Mouse (Mus musculus): ENCODE data around the gene Hsdl2. TPM values are rescaled to one million over a fixed set of nuclear protein-coding genes. Genes with fewer than 3 reads are reported as not detected.
"Not testable (repeated sequence)": the region's sequence is repeated elsewhere in the genome, so short reads cannot be mapped to it uniquely, and the experiment has no call there.

Hsdl2 gene
- 10 to 100 TPM; 30.4 to 31.7 TPM for total RNA-seq (2021)
- long read RNA-seq, experiment 1, transcript Hsdl2-201 (11 exons, 2,611 nt), result major isoform, 28 of 39 reads
- long read RNA-seq, experiment 1, partial matches to known transcripts, result 1 of 39 reads
- long read RNA-seq, experiment 1, other reads (novel, unspliced or antisense), result 10 of 39 reads
- long read RNA-seq, experiment 2, transcript Hsdl2-201 (11 exons, 2,611 nt), result major isoform, 36 of 45 reads
- long read RNA-seq, experiment 2, partial matches to known transcripts, result 2 of 45 reads
- long read RNA-seq, experiment 2, other reads (novel, unspliced or antisense), result 7 of 45 reads

DNA sequence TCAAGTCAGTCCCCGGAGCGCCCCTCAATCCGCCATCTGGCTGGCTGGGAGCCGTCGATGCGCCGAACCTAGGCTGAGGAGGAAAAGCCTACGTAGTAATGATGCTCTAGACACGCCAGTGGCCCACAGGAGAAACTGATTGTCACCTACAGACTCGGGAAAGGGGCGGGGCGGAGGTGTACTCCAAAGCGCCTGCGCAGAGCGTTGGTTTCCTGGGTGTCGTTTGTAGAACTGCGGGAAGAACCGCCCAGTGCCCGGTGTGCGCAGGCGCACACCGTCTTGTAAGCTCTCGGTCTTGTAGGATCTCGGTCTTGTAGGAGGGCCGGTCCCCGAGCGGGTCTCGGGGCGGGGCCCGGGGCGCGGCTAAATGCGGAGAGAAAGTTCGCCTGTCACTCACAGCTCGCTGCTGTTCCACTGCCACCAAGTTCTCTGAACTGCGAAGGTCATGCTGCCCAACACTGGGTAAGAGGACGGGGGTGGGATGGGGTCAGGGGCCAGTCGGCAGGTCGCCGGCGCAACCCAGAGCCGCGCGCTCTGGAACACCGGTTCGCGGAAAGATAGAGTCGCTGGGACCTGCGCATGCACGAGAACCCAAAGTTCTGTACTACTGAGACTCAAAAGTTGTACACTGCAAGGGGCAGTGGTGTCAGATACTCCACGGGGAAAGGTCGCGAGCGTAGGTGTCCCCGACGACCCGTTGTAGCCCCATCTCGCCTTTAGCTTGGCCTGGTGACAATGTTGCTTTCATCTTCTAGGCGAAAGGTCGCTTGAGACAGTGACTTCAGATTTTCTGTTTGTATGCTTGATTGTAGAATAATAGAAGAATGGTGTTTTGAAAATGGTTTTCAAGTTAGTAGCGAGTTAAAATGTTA lies at the start of gene Hsdl2:
Hsdl2 (plus strand) TSS at position 250 of the 872 bp plus-strand sequence.
- peak; percentile 97 to 99 for DNase-seq (ENCODE audit: low spot score in 2 of 2)

DNA sequence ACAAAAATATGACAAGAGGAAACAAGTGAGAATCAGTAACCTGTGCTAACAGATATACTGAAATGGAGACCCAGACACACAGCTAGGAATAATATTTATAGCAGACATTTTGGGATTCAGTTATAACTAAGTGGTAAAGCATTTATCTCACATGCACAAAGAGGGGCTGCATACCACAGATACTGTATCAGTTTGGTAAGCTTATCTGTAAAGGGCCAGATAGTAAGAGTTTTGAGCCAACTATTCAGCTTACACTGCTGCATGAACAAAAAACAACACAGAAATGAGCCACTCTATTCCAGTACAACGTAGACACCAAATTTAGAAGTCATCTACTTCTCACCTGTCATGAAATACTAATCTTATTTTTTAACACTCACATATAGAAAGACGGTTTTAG lies 48.1 kb upstream of the Hsdl2 start:
- DNase-seq (ENCODE audit: low spot score in 2 of 2), result no peak

DNA sequence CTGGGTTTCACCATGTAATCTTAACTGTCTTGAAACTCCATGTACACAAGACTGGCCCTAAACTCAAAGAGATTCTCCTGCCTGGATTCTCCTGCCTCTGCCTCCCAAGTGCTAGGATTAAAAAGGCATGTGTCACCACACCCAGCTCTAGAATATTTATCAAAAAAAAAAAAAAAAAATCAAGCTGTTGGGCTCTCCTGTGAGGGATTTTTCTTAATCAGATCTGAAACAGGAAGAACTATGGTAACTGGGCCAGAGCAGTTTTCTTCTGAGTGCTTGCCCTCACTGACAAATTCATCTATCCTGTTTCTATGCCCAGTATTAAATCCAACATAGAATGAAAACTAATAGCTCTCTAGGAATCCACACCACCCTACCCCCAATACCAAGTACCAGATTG lies 45.7 kb upstream of the Hsdl2 start:
- DNase-seq (ENCODE audit: low spot score in 2 of 2), result no peak

DNA sequence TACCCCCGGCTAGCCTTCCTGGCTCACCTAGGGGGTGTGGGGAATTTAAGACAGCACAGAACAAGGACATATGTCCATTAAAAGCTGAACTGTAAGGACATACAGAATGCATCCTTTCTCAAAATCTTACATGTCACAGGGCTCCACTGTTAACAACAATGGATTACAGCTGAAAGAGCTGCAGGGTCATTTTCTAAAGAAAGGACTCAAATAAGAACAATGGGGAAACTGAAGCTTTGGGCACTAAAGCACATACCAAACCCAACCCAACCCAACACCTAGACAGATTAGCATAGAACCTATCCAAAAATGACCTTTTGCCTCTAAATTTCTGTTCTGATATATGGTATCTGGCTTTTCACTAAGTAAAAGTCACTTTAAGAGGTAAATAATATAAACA lies 45.1 kb upstream of the Hsdl2 start:
- no peak for DNase-seq (ENCODE audit: low spot score in 2 of 2)

DNA sequence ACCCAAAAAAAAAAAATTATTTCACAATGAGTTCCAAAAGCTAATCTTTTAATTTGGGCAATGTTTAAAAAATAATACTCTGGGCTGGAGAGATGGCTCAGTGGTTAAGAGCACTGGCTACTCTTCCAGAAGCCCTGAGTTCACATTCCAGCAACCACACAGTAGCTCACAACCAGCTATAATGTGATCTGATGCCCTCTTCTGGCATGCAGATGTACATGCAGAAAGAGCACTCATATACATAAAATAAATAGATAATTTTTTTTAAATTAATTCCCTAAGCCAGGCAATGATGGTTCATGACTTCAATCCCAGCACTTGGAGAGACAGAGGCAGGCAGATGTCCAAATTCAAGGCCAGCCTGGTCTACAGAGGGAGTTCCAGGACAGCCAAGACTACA lies 38.4 kb upstream of the Hsdl2 start:
- DNase-seq (ENCODE audit: low spot score in 2 of 2), result no peak

DNA sequence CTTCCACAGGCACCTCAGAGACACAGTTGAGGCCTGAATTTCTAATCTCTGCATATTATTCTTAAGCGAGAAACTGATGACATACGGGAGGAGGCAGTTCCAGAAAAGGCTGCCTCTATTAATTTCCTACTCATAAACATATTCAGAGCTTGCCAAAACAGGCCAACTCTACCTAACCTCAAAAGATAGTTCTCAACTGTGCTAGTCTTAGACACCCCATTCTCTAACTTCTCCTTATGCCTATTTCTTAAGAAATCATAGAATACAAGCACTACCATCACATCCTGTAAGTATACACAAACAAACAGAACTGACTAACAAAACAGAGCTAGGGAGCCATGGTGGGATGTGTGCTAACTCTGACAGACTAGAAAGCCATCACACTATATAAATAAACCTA lies 36.7 kb upstream of the Hsdl2 start:
- no peak for DNase-seq (ENCODE audit: low spot score in 2 of 2)

DNA sequence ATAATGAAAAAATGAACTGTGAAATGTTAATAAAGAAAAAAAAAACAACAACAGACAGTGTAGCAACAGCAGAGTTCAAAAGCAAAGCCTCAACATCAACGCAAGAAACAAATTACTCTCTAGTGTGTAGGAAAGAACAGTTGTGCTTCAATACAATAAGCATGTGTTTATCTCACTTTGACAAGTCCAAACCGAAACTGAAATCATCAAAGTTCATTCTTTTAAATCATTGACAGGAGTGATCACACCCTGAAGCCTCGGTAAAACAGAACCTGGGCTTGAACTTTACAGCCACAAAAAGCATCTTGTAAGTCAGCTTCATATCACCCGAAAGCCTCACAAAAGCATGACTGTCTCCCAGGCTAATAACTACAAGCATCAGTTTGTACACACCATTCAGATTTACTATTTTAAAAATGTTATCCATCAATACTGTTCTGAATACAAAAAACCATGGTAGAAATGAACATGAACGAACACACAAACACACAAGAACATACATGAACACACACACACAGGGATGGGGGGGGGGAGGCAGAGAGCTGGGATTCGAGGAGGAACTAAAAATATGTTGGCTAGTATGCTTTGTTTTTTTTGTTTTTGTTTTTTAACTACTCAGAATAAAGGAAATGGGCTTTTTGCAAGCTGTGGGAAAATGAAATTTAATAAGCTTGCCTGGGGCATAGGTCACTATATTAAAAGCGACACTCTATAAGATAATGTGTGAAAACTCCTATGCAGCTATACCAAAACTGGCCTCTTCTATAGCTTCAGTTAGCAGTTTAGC lies 34.9 kb upstream of the Hsdl2 start:
- no peak for DNase-seq (ENCODE audit: low spot score in 2 of 2)

DNA sequence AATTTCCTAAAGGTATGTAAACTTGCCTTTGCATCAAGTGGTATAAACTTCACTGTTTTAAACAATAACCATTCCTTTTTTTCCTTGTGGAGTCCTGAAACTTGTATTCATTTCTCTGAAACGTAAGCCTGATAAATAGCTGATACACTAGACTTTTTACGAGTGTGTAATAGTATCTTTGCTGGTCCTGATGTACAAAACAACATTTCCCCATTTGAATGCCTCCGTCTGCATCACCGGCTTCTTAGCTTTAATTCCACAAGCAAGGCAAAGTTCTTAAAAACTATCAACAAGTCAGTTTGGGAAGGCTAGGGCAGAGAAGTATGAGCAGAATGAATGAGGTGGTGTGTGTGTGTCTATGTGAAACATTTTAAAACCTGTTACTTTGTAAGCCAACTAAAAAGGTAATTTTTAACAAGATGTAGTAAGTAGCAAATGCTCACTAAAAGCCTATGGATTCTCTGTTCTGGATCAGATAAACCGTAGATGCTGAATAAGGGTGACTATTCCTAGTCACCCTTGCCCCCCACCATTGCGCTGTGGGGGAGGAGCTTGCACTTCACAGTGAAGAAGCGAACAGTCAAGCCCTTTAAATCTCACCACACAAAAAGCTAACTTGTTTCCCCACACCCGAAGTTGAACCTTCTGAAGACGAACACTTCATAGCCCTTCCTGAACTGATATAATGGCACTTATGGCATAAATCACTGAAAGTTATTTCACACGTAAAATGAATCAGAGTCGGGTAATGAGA lies 34.0 kb upstream of the Hsdl2 start:
- no peak for DNase-seq (ENCODE audit: low spot score in 2 of 2)

DNA sequence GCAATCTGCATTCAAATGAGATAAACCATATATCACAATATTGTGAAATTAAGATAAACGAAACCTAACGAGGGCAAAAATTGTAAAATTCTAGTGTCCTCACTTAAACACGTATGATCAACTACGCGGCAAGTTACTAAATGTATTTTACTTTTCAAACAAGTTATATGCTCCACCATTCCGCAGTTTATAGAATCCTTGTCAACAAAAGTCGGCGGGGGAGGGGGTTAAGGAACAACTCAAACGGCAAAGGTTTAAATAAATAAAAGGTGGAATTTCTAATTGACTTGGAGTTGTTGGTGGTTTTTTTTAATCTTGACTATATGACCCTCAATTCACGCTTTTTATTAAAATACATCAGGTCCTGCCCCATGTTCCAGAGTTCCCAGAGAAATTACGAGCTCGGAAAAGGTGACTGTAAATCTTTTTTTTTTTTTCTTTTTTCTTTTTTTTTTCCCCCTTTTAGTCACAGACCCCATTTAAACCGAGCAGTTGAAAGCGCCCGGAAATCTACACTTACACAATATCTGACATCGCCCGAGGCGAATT lies 33.3 kb upstream of the Hsdl2 start:
- no peak for DNase-seq (ENCODE audit: low spot score in 2 of 2)

DNA sequence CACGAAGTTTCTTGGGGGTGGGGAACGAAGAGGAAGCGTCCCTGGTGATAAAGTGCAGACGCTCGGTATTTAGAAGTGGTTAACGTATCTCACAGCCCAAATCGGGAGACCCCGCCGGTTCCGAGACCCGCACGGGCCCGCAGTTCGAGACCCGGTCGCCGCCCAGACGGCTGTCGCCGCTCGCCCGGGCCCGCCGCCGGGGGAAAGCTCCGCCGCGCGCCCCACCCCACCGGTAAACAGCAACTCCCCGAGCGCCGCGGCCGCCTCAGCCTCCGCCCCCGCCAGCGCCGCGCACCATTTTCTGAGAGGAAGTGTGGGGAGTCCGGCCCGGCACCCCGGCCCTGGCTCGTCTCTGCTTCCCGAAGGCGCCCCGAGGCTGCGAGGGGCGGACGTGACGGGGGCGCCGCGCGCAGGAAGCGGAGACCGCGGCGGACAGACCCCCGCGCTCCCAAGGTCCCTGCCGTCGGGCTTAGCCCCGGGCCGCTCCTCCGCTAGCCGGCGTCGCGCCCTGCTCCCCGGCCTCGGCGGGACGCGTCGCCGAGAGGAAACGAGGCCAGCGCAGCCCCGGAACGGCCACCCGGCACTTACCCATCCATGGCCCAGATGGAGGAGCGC lies 32.7 kb upstream of the Hsdl2 start:
- peak; percentile 44 to 63 for DNase-seq (ENCODE audit: low spot score in 2 of 2)

DNA sequence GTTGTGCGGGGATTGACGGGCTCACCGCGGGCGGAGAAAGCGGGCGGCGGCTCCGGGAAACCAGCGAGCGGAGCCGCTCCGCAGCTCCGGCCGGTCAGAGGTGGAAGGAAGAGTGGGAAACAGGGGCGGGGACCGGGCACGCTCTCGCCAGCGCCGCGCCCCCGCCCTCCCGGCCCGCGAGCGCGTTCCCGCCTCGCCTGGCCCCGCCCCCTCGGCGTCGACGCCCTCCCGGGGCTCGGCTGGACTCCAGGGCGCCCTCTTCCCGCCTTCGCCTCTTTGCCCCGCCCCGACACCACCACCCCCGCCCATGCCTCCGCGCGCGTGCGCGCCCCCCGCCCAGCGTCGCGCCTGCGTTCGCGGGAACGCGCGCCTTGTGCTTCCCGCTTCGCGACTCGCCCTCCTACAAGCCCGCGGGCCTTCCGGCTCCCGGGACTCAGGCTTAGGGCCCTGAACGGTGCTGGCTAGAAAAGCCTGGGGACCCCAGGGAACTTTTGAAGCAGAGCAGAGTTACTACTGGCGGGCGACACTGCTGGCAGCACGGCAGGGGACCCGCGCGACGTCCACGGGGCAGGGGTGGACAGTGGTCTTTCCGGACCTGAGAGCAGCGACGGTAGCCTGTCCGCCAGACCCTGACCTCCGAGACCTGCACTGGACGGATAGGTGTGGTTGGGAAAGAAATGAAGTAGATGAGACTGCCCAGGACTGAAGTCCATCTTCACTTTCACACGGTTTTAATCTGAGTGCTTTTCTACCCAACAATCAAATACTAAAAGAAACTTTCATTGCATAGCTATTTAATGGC lies 32.0 kb upstream of the Hsdl2 start, which contains the start of gene Ptbp3:
Ptbp3 (minus strand) TSS at position 190 of the 802 bp plus-strand sequence.
- DNase-seq (ENCODE audit: low spot score in 2 of 2), result peak; percentile 84 to 92

DNA sequence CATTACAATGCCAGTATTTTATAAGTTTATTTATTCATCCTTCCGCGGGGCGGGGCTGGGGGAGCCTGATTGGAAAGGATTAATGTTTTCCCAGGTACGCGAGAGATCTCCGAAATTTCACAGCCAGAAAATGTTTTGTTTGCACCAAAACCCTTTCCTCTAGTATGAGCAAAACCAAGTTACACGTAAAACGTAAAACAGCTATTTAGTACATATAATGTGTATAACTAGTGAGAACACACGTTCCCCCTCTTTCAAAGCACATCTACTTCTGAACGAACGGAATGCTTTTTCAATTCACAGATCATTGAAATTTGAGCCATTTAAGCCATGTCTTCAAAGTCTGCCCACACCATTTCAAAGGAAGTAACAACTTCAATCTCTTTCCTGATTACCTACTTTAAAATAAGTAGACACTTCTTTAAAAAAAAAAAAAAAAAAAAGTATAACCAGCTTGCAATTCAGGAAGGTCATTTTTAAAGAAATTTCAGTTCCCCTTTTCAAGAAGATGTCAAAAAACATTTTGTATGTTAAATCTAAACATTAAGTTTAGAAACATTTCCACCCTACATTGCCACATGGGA lies 31.3 kb upstream of the Hsdl2 start:
- DNase-seq (ENCODE audit: low spot score in 2 of 2), result no peak

DNA sequence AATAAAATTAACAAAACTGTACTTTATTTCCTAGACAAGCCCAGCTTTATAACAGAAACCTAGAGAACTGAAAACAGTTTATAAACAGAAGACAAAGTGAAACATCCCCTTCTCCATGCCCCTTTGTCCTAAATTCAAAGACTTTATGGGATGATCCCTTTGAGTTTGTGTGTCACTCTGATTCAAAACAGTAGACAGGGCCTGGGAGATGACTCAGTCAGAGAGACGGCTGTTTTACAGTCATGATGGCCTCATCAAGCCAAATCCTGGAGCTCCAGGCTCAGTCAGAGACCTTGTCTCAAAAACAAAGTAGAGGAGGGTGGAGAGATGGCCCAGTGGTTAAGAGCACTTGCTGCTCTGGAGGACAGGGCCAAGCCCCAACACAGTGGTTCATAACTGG lies 29.5 kb upstream of the Hsdl2 start:
- DNase-seq (ENCODE audit: low spot score in 2 of 2), result no peak

DNA sequence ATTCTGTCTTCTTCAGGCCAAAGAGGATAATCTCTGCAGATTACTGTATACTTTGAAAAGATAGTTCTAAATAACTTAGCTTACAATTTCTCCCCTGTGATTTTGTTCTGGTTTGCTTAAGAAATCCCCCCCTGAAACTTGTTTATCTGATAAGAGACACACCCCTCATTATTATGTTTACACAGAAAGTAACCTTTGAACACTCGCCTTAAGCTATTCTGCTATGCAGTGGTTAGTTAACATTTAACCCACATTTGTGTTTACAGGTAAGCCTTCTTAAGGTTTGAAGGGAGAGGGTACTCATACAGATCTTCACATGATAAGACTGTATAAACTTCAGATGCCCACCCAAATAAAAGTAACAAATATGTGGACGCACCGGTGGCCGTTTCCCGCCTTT lies 28.5 kb upstream of the Hsdl2 start:
- DNase-seq (ENCODE audit: low spot score in 2 of 2), result no peak

DNA sequence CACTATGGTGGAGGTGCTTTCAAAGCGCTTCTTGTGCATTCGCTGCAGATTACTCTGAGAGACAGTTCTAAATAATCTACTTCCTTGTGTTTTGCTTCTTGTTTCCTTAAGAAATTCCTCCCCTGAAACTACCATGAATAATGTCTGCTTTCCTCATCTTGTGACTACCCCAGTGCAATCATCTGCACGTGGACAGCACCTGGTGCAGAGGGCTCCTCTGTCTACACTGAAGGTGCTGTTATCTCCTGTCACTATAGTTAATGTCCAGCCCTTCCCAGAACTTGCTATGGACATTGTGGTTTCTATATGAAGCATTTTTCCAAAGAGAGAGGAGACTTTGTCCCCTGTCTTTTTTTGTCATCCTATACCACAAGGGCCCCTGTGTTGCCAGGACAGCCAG lies 27.8 kb upstream of the Hsdl2 start:
- no peak for DNase-seq (ENCODE audit: low spot score in 2 of 2)

DNA sequence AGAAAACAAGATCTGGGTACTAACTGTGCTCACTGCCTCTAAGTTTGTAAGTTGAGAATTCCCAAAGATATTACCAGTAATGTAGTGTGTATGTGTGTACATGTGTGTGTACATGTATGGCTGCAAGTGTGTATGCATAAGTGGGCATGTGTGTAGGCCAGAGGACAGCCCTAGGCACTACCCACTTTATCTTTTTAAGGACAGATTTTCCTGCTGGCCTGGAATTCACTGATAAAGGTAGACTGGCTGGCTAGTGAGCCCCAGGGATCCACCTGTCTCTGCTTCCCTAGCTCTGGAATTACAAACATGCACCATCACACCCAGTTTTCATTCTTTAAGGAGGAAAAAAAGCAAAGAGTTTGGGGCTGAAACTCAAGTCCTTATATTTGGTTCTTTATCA lies 26.2 kb upstream of the Hsdl2 start:
- no peak for DNase-seq (ENCODE audit: low spot score in 2 of 2)

DNA sequence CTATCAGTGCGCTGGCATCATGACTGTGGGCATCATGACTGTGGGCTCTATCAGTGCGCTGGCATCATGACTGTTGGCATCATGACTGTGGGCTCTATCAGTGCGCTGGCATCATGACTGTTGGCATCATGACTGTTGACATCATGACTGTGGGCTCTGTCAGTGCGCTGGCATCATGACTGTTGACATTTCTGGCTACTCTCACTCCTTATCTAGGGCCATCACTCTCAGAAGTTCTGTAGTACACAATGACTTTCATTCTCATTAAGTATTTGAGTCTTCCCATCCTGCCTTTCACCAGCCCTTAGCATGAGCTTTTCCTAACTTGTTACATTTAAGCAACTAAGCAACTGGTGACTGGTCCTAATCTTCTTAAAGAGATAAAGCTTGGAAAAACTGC lies 24.0 kb upstream of the Hsdl2 start:
- not testable (repeated sequence) for DNase-seq (ENCODE audit: low spot score in 2 of 2)

DNA sequence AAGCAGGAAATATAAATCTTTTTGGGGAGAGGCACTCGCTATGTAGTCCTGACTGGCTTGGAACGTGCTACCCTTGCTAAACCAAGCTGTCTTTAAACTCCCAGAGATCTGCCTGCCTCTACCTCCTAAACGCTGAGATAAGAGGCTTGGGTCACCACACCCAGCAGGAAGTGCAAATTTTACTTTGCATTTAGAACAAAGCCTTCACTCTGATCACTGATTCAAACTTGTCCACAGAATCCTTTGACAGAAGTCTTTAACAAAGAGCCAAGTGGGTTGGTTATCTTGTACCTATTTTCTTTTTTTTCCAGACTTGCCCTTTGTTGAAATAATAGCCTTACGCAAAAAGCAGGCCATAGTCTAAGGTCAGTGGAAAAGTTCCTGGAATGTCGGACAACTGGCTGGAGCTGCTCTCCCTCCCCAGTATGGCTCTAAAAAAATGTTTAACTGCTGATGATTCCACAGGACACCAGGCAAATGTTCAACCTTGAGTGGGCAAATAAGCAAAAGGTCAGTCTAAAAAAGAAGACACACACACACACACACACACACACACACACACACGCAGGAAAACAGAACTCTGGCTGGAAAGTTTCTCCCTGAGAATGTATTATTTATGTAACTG lies 23.2 kb upstream of the Hsdl2 start:
- no peak for DNase-seq (ENCODE audit: low spot score in 2 of 2)

DNA sequence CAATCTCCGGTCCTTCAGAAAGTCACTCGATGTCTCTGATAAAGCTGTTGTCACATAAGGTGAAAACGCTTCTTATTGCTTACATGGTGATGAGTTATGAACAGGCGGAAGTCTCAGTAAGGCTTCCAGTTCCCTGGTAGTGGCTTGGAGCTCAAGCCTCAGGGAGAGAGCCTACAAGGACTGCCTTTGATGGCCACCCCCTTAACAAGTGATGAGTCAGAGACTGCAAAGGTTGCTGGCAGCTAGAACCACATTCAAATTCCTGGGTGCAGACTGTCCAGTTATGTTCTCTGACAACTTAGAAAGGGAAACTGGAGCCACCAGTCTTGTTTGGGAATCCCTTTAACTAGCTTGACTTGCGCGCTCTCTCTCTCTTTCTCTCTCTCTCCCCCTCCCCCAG lies 21.2 kb upstream of the Hsdl2 start:
- no peak for DNase-seq (ENCODE audit: low spot score in 2 of 2)
